Mouse (Mus musculus) embryonic facial prominence, embryonic 15.5 days (tissue): ENCODE results near the gene Mrps35. TPM values are rescaled to one million over a fixed set of nuclear protein-coding genes. Genes with fewer than 3 reads are reported as not detected.
A peak's percentile ranks its signal among the peaks of the same experiment; 100 is the strongest.

ENCODE experiments used
- ATAC-seq: fragments of 200-750 bp; cut with Nextera tagmentation; 2 replicates; pipeline ENCODE4 v1.8.0; 2017; ENCODE audit warnings: low read depth, moderate TSS enrichment; ENCODE audit not compliant: insufficient number of reproducible peaks, low FRiP score, low TSS enrichment
- H3K27ac ChIP-seq: fragments of 300-500 bp; sonication (generic); replicated peaks from 2 replicates; pipeline ENCODE4 v1.5.1; 2015; ENCODE audit warnings: mild to moderate bottlenecking, inconsistent platforms
- H3K27me3 ChIP-seq: fragments of 300-500 bp; sonication (generic); 2 replicates; pipeline ENCODE4 v1.6.1; 2015; ENCODE audit warnings: inconsistent platforms
- H3K36me3 ChIP-seq: fragments of 300-500 bp; sonication (generic); 2 replicates; pipeline ENCODE4 v1.6.1; 2015; ENCODE audit warnings: mild to moderate bottlenecking, inconsistent platforms
- H3K4me1 ChIP-seq: fragments of 300-500 bp; sonication (generic); 2 replicates; pipeline ENCODE4 v1.6.1; 2015; ENCODE audit warnings: inconsistent platforms
- H3K4me2 ChIP-seq: fragments of 300-500 bp; sonication (generic); replicated peaks from 2 replicates; pipeline ENCODE4 v1.6.1; 2015; ENCODE audit warnings: mild to moderate bottlenecking, inconsistent platforms
- H3K4me3 ChIP-seq: fragments of 300-500 bp; sonication (generic); replicated peaks from 2 replicates; pipeline ENCODE4 v1.5.1; 2015; ENCODE audit warnings: mild to moderate bottlenecking, inconsistent platforms
- H3K9ac ChIP-seq: fragments of 300-500 bp; sonication (generic); 2 replicates; pipeline ENCODE4 v1.6.1; 2015; ENCODE audit warnings: inconsistent platforms
- H3K9me3 ChIP-seq: fragments of 300-500 bp; sonication (generic); replicated peaks from 2 replicates; pipeline ENCODE4 v1.6.1; 2016; ENCODE audit warnings: inconsistent platforms
- WGBS: fragments of 180-500 bp; shearing (Covaris S2); methylation state at CpG from one replicate; pipeline ENCODE4 v1.1.7; 2015; 5-methylcytosine and 5-hydroxymethylcytosine counted together
- polyA plus RNA-seq: library from polyadenylated mRNA; unstranded; fragments of >200 nt; fragmentation: Nextera tagmentation; extraction: Ambion mirVana; gene quantifications from 2 replicates; pipeline ENCODE4 v1.2.1, GENCODE M21; 2015

The Mrps35 gene
- polyA plus RNA-seq, 1 experiment from 2014 or later = 82.6 TPM

GRCm38 (mm10) chr6:147011555-147011954 is 31.0 kb upstream of the Mrps35 start:
- Histone ChIP-seq H3K27me3 (no peaks in the 10 kb centered on the region), H3K4me3 (no peak overlapping the region), H3K9ac (no peak overlapping the region), H3K36me3 (peaks cover 31% of the 10 kb centered on the region), H3K9me3 (no peaks in the 10 kb centered on the region), H3K4me1 (0 out of 2 replicates have a peak, but pooled peaks cover 4% of the 10 kb centered on the region), H3K4me2 (no peak overlapping the region), H3K27ac (peak overlapping the region; percentile 58)
- WGBS = 57% methylated on average over 6 of the region's 6 CpGs
- ATAC-seq = no peak

GRCm38 (mm10) chr6:147011977-147012376 is 30.6 kb upstream of the Mrps35 start:
- Histone ChIP-seq H3K27me3 (no peaks in the 10 kb centered on the region), H3K9ac (no peak overlapping the region), H3K4me2 (no peak overlapping the region), H3K9me3 (no peaks in the 10 kb centered on the region), H3K27ac (peak overlapping the region; percentile 58), H3K4me3 (no peak overlapping the region), H3K4me1 (0 out of 2 replicates have a peak, but pooled peaks cover 4% of the 10 kb centered on the region), H3K36me3 (peaks cover 31% of the 10 kb centered on the region)
- no peak for ATAC-seq
- whole genome bisulfite sequencing = 55% methylated on average over 6 of the region's 6 CpGs

GRCm38 (mm10) chr6:147013546-147013945 is 29.0 kb upstream of the Mrps35 start:
- WGBS = 88% methylated on average over 1 of the region's 1 CpGs
- Histone ChIP-seq H3K9ac (no peak overlapping the region), H3K4me1 (0 out of 2 replicates have a peak, but pooled peaks cover 4% of the 10 kb centered on the region), H3K36me3 (peaks cover 26% of the 10 kb centered on the region; the same call in 1 of the 2 replicates), H3K4me2 (no peak overlapping the region), H3K27ac (no peak overlapping the region), H3K4me3 (no peak overlapping the region), H3K9me3 (no peaks in the 10 kb centered on the region), H3K27me3 (no peaks in the 10 kb centered on the region)
- ATAC-seq = no peak

GRCm38 (mm10) chr6:147017906-147018305 is 24.7 kb upstream of the Mrps35 start:
- Histone ChIP-seq H3K36me3 (peaks cover 37% of the 10 kb centered on the region), H3K27ac (no peak overlapping the region), H3K4me2 (no peak overlapping the region), H3K4me1 (no peaks in the 10 kb centered on the region), H3K27me3 (no peaks in the 10 kb centered on the region), H3K9ac (no peak overlapping the region), H3K4me3 (no peak overlapping the region), H3K9me3 (no peaks in the 10 kb centered on the region)
- WGBS = 82% methylated on average over 4 of the region's 4 CpGs
- ATAC-seq = no peak

DNA sequence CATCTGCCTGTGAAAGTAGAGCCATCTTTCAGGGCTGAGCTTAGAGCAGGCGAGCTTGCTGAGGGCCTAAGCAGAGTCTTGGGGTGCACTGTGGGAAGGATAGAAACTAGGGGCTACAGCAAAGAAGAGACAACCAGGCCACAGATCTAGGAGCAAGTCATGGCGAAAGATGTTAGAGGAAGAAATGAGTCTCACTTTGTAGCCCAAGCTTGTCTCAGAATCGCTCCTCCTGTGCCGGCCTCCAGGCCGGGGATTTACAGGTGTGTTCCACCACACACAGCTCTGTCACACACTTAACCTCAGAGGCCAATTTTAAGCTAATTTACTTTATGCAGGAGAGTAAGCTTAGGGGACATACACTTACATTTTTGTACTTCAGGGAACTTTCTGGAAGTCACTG is 24.2 kb upstream of the Mrps35 start:
- Histone ChIP-seq H3K9me3 (no peaks in the 10 kb centered on the region), H3K4me1 (no peaks in the 10 kb centered on the region), H3K9ac (no peak overlapping the region), H3K4me2 (no peak overlapping the region), H3K36me3 (peaks cover 41% of the 10 kb centered on the region), H3K27ac (no peak overlapping the region), H3K4me3 (no peak overlapping the region), H3K27me3 (no peaks in the 10 kb centered on the region)
- ATAC-seq = no peak
- WGBS = 90% methylated on average over 5 of the region's 5 CpGs

- no peaks in the 10 kb centered on the region for H3K27me3 ChIP-seq
- no peaks in the 10 kb centered on the region for H3K4me1 ChIP-seq
- H3K27ac ChIP-seq = no peak overlapping the region
- no peak overlapping the region for H3K4me2 ChIP-seq
- no peaks in the 10 kb centered on the region for H3K9me3 ChIP-seq
- no peak overlapping the region for H3K4me3 ChIP-seq
- H3K9ac ChIP-seq = no peak overlapping the region
- peaks cover 44% of the 10 kb centered on the region for H3K36me3 ChIP-seq
- ATAC-seq = no peak
- 93% methylated on average over 5 of the region's 5 CpGs for WGBS
Measured at GRCm38 (mm10) chr6:147021181-147021580, 21.4 kb upstream of the Mrps35 start.

- H3K9ac ChIP-seq = no peak overlapping the region
- ATAC-seq = no peak
- no peaks in the 10 kb centered on the region for H3K9me3 ChIP-seq
- whole genome bisulfite sequencing = 87% methylated on average over 16 of the region's 16 CpGs
- H3K4me2 ChIP-seq = no peak overlapping the region
- no peaks in the 10 kb centered on the region for H3K4me1 ChIP-seq
- H3K36me3 ChIP-seq = peaks cover 48% of the 10 kb centered on the region
- H3K27me3 ChIP-seq = no peaks in the 10 kb centered on the region
- H3K27ac ChIP-seq = no peak overlapping the region
- H3K4me3 ChIP-seq = no peak overlapping the region
Measured at GRCm38 (mm10) chr6:147022375-147023132, 20.0 kb upstream of the Mrps35 start.

- Histone ChIP-seq H3K9me3 (no peaks in the 10 kb centered on the region), H3K36me3 (peaks cover 50% of the 10 kb centered on the region), H3K4me3 (no peak overlapping the region), H3K27ac (no peak overlapping the region), H3K4me1 (no peaks in the 10 kb centered on the region), H3K4me2 (no peak overlapping the region), H3K9ac (no peak overlapping the region), H3K27me3 (no peaks in the 10 kb centered on the region)
- 88% methylated on average over 2 of the region's 2 CpGs for WGBS
- ATAC-seq = no peak
Measured at GRCm38 (mm10) chr6:147023133-147023395, 19.5 kb upstream of the Mrps35 start.

- H3K36me3 ChIP-seq = peaks cover 52% of the 10 kb centered on the region
- no peak for ATAC-seq
- no peaks in the 10 kb centered on the region for H3K4me1 ChIP-seq
- H3K9ac ChIP-seq = no peak overlapping the region
- no peaks in the 10 kb centered on the region for H3K27me3 ChIP-seq
- no peak overlapping the region for H3K27ac ChIP-seq
- H3K9me3 ChIP-seq = no peaks in the 10 kb centered on the region
- H3K4me3 ChIP-seq = no peak overlapping the region
- H3K4me2 ChIP-seq = no peak overlapping the region
Measured at GRCm38 (mm10) chr6:147023568-147023967, 19.0 kb upstream of the Mrps35 start.

GRCm38 (mm10) chr6:147024761-147025160 is 17.8 kb upstream of the Mrps35 start:
- Histone ChIP-seq H3K4me1 (no peaks in the 10 kb centered on the region), H3K9ac (no peak overlapping the region), H3K27me3 (no peaks in the 10 kb centered on the region), H3K9me3 (no peaks in the 10 kb centered on the region), H3K4me2 (no peak overlapping the region), H3K27ac (no peak overlapping the region), H3K36me3 (peaks cover 61% of the 10 kb centered on the region), H3K4me3 (no peak overlapping the region)
- WGBS = 91% methylated on average over 3 of the region's 3 CpGs
- ATAC-seq = no peak

DNA sequence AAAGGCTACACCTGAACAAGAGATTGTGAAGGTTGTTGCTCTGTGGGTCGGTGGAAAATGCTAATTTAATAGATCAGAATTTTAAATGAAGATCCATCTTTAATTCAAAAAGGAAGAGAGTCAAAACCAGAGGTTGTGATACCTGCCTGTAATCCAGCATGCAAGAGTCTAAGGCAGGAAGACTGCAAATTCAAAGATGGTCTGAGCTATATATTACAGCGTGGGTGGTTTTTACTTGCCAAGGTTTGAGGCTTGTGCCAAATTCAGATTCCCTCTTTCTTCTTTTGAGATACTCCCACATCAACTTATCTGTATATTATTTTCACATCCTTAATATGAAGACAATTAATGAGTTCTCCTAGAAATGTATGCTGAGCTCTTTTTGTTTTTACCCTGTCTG is 14.2 kb upstream of the Mrps35 start:
- Histone ChIP-seq H3K4me1 (no peaks in the 10 kb centered on the region), H3K4me3 (no peak overlapping the region), H3K36me3 (peaks cover 62% of the 10 kb centered on the region), H3K27ac (no peak overlapping the region), H3K27me3 (no peaks in the 10 kb centered on the region), H3K9ac (no peak overlapping the region), H3K4me2 (no peak overlapping the region), H3K9me3 (no peaks in the 10 kb centered on the region)
- no peak for ATAC-seq
- WGBS = 92% methylated on average over 2 of the region's 2 CpGs

- no peak overlapping the region for H3K4me3 ChIP-seq
- H3K9ac ChIP-seq = no peak overlapping the region
- no peaks in the 10 kb centered on the region for H3K9me3 ChIP-seq
- H3K36me3 ChIP-seq = peaks cover 59% of the 10 kb centered on the region
- no peak overlapping the region for H3K4me2 ChIP-seq
- 94% methylated on average over 9 of the region's 9 CpGs for WGBS
- ATAC-seq = no peak
- no peaks in the 10 kb centered on the region for H3K27me3 ChIP-seq
- H3K27ac ChIP-seq = no peak overlapping the region
- H3K4me1 ChIP-seq = no peaks in the 10 kb centered on the region
Measured at GRCm38 (mm10) chr6:147029591-147029990, 13.0 kb upstream of the Mrps35 start.
